Mouse (Mus musculus) embryonic facial prominence, embryonic 13.5 days (tissue): ENCODE results near the gene Sppl3. TPM values are rescaled to one million over a fixed set of nuclear protein-coding genes. Genes with fewer than 3 reads are reported as not detected.

Experiments used
- ATAC-seq: fragments of 200-750 bp; cut with Nextera tagmentation; 2 replicates; pipeline ENCODE4 v1.8.0; 2017; ENCODE audit warnings: low read depth; ENCODE audit not compliant: insufficient number of reproducible peaks, insufficient read depth, low FRiP score, low TSS enrichment
- H3K27ac ChIP-seq: fragments of 300-500 bp; sonication (generic); 2 replicates; pipeline ENCODE4 v1.5.1; 2015; ENCODE audit warnings: moderate library complexity, mild to moderate bottlenecking, inconsistent platforms
- H3K27me3 ChIP-seq: fragments of 300-500 bp; sonication (generic); 2 replicates; pipeline ENCODE4 v1.6.1; 2015; ENCODE audit warnings: mild to moderate bottlenecking, inconsistent platforms
- H3K36me3 ChIP-seq: fragments of 300-500 bp; sonication (generic); 2 replicates; pipeline ENCODE4 v1.6.1; 2015; ENCODE audit warnings: mild to moderate bottlenecking, inconsistent platforms
- H3K4me1 ChIP-seq: fragments of 300-500 bp; sonication (generic); 2 replicates; pipeline ENCODE4 v1.6.1; 2015; ENCODE audit warnings: inconsistent platforms
- H3K4me2 ChIP-seq: fragments of 300-500 bp; sonication (generic); 2 replicates; pipeline ENCODE4 v1.6.1; 2015; ENCODE audit warnings: moderate library complexity, mild to moderate bottlenecking, inconsistent platforms
- H3K4me3 ChIP-seq: fragments of 300-500 bp; sonication (generic); 2 replicates; pipeline ENCODE4 v1.5.1; 2015; ENCODE audit warnings: mild to moderate bottlenecking, inconsistent platforms
- H3K9ac ChIP-seq: fragments of 300-500 bp; sonication (generic); 2 replicates; pipeline ENCODE4 v1.6.1; 2015; ENCODE audit warnings: mild to moderate bottlenecking, inconsistent platforms
- H3K9me3 ChIP-seq: fragments of 300-500 bp; sonication (generic); 2 replicates; pipeline ENCODE4 v1.6.1; 2016; ENCODE audit warnings: inconsistent platforms
- WGBS: fragments of 180-500 bp; shearing (Covaris S2); methylation state at CpG from one replicate; pipeline ENCODE4 v1.1.7; 2015; ENCODE audit warnings: mixed read lengths; 5-methylcytosine and 5-hydroxymethylcytosine counted together
- polyA plus RNA-seq: library from polyadenylated mRNA; unstranded; fragments of >200 nt; fragmentation: Nextera tagmentation; extraction: Ambion mirVana; gene quantifications from 2 replicates; pipeline ENCODE4 v1.2.1, GENCODE M21; 2015

The Sppl3 gene
- polyA plus RNA-seq, 1 experiment from 2014 or later, result 18.2 TPM

DNA sequence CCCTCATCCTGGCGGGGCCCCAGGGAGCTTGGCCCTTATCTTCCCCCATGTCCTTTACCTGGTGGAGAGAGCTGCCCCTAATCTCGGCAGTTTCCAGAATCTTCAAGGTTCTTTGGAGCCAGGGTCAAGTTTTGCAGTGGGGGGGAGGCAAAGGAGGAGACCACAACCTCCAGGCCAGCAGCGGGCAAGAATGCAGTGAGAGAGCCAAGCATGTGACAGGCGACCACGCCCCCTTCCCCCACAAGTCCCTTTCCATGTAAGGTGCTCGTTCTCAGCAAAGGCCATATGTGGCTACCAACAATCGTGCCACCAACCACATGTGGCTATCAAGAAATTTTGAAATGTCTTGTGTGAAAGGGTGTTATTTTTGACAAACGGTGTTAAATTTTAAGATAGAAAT is 37.8 kb upstream of the Sppl3 start:
- H3K9ac ChIP-seq, result no peak overlapping the region
- no peak overlapping the region for H3K4me3 ChIP-seq
- no peaks in the 10 kb centered on the region for H3K36me3 ChIP-seq
- H3K4me1 ChIP-seq, result 0 out of 2 replicates have a peak, but pooled peaks cover 3% of the 10 kb centered on the region
- no peak for ATAC-seq
- H3K27me3 ChIP-seq, result peaks cover 13% of the 10 kb centered on the region
- no peaks in the 10 kb centered on the region for H3K9me3 ChIP-seq
- no peak overlapping the region for H3K4me2 ChIP-seq
- WGBS, result 82% methylated on average over 8 of the region's 8 CpGs
- H3K27ac ChIP-seq, result no peak overlapping the region

GRCm38 (mm10) chr5:114976935-114977334 is 34.0 kb upstream of the Sppl3 start:
- no peaks in the 10 kb centered on the region for H3K9me3 ChIP-seq

GRCm38 (mm10) chr5:114978473-114978872 is 32.5 kb upstream of the Sppl3 start:
- H3K9ac ChIP-seq, result 0 out of 2 replicates have a peak overlapping the region, but pooled peaks have one; percentile 11
- no peak for ATAC-seq

More at GRCm38 (mm10) chr5:114976935-114977334, 34.0 kb upstream of the Sppl3 start:
- no peak for ATAC-seq
- no peak overlapping the region for H3K9ac ChIP-seq
- no peak overlapping the region for H3K4me2 ChIP-seq
- H3K27me3 ChIP-seq, result no peaks in the 10 kb centered on the region
- no peaks in the 10 kb centered on the region for H3K36me3 ChIP-seq
- H3K4me1 ChIP-seq, result peaks cover 17% of the 10 kb centered on the region
- H3K4me3 ChIP-seq, result no peak overlapping the region
- H3K27ac ChIP-seq, result no peak overlapping the region

GRCm38 (mm10) chr5:114978888-114979249 is 32.1 kb upstream of the Sppl3 start:
- WGBS, result 4% methylated on average over 6 of the region's 6 CpGs
- Histone ChIP-seq H3K9ac (peak overlapping the region; percentile 59; the same call in 1 of the 2 replicates), H3K27ac (no peak overlapping the region), H3K4me2 (peak overlapping the region; percentile 86), H3K4me1 (peaks cover 17% of the 10 kb centered on the region), H3K36me3 (no peaks in the 10 kb centered on the region), H3K27me3 (no peaks in the 10 kb centered on the region), H3K9me3 (no peaks in the 10 kb centered on the region), H3K4me3 (peak overlapping the region; percentile 46)
- ATAC-seq, result no peak

More at GRCm38 (mm10) chr5:114978473-114978872, 32.5 kb upstream of the Sppl3 start:
- H3K9me3 ChIP-seq, result no peaks in the 10 kb centered on the region
- peaks cover 17% of the 10 kb centered on the region for H3K4me1 ChIP-seq
- no peaks in the 10 kb centered on the region for H3K27me3 ChIP-seq
- no peak overlapping the region for H3K4me2 ChIP-seq
- no peak overlapping the region for H3K27ac ChIP-seq
- no peaks in the 10 kb centered on the region for H3K36me3 ChIP-seq
- H3K4me3 ChIP-seq, result no peak overlapping the region
- WGBS, result 67% methylated on average over 11 of the region's 11 CpGs

DNA sequence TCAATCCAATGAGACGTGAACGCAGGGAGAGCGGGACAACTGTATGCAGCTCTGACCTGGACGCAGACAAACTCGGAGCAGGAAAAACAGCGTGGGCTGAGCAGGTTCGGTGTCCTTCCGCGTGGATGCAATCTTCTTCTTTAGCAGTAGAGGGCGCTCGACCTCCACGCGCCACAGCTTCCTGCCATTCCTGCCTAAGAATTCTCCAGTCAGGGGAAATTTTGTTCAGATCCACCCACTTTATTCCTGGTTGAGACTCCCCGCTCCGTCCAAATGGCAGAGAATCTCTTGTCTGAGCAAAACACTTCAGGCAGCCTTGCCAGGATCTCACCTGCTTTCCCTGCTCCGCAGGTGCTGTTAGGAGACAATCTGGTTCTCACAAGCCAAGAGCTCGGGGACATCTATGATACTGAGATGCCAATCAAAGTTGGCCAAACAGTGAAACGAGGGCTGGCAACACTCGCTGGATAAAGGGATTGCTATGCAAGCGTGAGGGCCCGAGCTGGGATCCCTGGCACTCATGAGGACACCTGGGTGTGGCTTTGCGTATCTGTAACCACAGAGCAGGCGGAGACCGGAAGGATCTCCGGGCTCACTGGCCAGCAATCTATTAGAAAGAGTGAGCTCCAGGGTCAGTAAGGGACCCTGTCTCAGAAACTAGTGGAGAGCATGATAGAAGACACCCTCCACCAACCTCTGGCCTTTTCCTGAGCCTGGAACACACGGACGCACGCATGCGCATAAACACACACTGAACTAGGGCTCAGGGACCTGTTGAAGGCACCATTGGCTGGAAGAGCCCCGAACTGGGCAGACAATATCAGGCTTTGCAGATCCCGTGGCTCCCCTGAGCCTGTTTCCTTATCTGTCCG is 31.5 kb upstream of the Sppl3 start:
- 0 out of 2 replicates have a peak, but pooled peaks have one; percentile 23 for ATAC-seq
- Histone ChIP-seq H3K27me3 (no peaks in the 10 kb centered on the region), H3K36me3 (no peaks in the 10 kb centered on the region), H3K4me2 (peak overlapping the region; percentile 86), H3K27ac (no peak overlapping the region), H3K4me1 (peaks cover 17% of the 10 kb centered on the region), H3K4me3 (peak overlapping the region; percentile 46), H3K9me3 (no peaks in the 10 kb centered on the region), H3K9ac (peak overlapping the region; percentile 65)
- 3% methylated on average over 32 of the region's 32 CpGs for WGBS

GRCm38 (mm10) chr5:114980122-114980748 is 30.7 kb upstream of the Sppl3 start:
- Histone ChIP-seq H3K4me2 (peak overlapping the region; percentile 86), H3K36me3 (no peaks in the 10 kb centered on the region), H3K27ac (no peak overlapping the region), H3K4me1 (peaks cover 17% of the 10 kb centered on the region), H3K9me3 (no peaks in the 10 kb centered on the region), H3K27me3 (no peaks in the 10 kb centered on the region), H3K9ac (peak overlapping the region; percentile 65), H3K4me3 (peak overlapping the region; percentile 46)
- WGBS, result 17% methylated on average over 16 of the region's 16 CpGs
- ATAC-seq, result no peak

GRCm38 (mm10) chr5:114982001-114982400 is 28.9 kb upstream of the Sppl3 start:
- no peaks in the 10 kb centered on the region for H3K27me3 ChIP-seq
- H3K27ac ChIP-seq, result no peak overlapping the region
- H3K4me2 ChIP-seq, result no peak overlapping the region
- H3K9ac ChIP-seq, result no peak overlapping the region
- no peaks in the 10 kb centered on the region for H3K36me3 ChIP-seq
- no peak overlapping the region for H3K4me3 ChIP-seq
- 54% methylated on average over 15 of the region's 15 CpGs for WGBS
- no peaks in the 10 kb centered on the region for H3K9me3 ChIP-seq
- H3K4me1 ChIP-seq, result peaks cover 17% of the 10 kb centered on the region
- ATAC-seq, result no peak

GRCm38 (mm10) chr5:114985074-114985473 is 25.9 kb upstream of the Sppl3 start:
- no peak for ATAC-seq
- Histone ChIP-seq H3K4me2 (no peak overlapping the region), H3K4me1 (peaks cover 6% of the 10 kb centered on the region)

DNA sequence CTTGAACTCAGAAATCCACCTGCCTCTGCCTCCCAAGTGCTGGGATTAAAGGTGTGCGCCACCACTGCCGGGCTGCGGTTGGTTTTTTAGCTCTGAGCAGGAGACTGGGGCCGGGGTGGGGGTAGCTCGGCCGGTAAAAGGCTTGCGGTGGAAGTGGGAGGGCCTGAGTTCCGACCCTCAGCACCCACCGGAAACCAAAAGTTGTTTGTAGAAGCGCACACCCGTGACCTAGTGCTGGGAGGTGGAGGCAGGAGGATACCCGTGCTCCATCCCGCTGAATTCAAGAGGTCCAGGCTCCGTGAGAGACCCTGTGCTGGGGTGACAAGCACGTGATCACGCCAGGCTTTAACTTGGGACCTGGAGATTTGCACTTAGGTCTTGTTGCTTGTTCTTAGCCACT is 14.5 kb upstream of the Sppl3 start:
- H3K9ac ChIP-seq, result no peak overlapping the region
- H3K27me3 ChIP-seq, result no peaks in the 10 kb centered on the region
- H3K4me2 ChIP-seq, result no peak overlapping the region
- no peak for ATAC-seq
- H3K4me3 ChIP-seq, result no peak overlapping the region
- no peak overlapping the region for H3K27ac ChIP-seq
- no peaks in the 10 kb centered on the region for H3K9me3 ChIP-seq
- H3K4me1 ChIP-seq, result peaks cover 15% of the 10 kb centered on the region
- 80% methylated on average over 16 of the region's 16 CpGs for WGBS
- H3K36me3 ChIP-seq, result no peaks in the 10 kb centered on the region

More at GRCm38 (mm10) chr5:114985074-114985473, 25.9 kb upstream of the Sppl3 start:
- no peaks in the 10 kb centered on the region for H3K27me3 ChIP-seq
- H3K9ac ChIP-seq, result no peak overlapping the region
- no peak overlapping the region for H3K4me3 ChIP-seq
- H3K9me3 ChIP-seq, result 0 out of 2 replicates have a peak, but pooled peaks cover 3% of the 10 kb centered on the region
- no peak overlapping the region for H3K27ac ChIP-seq
- H3K36me3 ChIP-seq, result no peaks in the 10 kb centered on the region

DNA sequence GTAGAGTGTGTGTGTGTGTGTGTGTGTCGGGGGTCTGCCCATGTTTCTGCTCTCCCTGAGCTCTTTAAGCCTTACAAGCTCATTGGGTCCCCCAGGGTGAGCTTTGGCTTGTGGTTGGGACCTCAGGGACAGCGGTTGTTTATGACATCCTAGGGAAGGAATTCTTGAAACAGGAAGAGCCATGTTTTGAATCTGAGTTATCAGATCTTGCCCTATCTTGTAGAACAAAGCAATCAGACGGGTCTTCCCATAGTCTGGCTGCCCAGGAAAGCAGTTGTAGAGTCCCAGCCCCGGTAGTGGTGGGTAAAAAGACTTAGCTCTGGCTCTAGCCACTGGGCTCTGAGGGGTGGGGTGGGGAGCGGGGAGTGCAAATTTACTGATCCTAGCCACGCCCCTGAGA is 13.6 kb upstream of the Sppl3 start:
- Histone ChIP-seq H3K4me2 (no peak overlapping the region), H3K9me3 (no peaks in the 10 kb centered on the region), H3K27ac (no peak overlapping the region), H3K36me3 (no peaks in the 10 kb centered on the region), H3K4me1 (peaks cover 17% of the 10 kb centered on the region), H3K4me3 (no peak overlapping the region), H3K27me3 (no peaks in the 10 kb centered on the region), H3K9ac (no peak overlapping the region)
- 58% methylated on average over 6 of the region's 6 CpGs for WGBS
- no peak for ATAC-seq

GRCm38 (mm10) chr5:115000503-115000902 is 10.4 kb upstream of the Sppl3 start:
- H3K27ac ChIP-seq, result peak overlapping the region; percentile 57; the same call in 1 of the 2 replicates
- no peak overlapping the region for H3K9ac ChIP-seq
- H3K4me2 ChIP-seq, result no peak overlapping the region
- no peaks in the 10 kb centered on the region for H3K9me3 ChIP-seq
- H3K4me3 ChIP-seq, result no peak overlapping the region
- H3K36me3 ChIP-seq, result no peaks in the 10 kb centered on the region
- peaks cover 7% of the 10 kb centered on the region for H3K4me1 ChIP-seq
- ATAC-seq, result no peak
- H3K27me3 ChIP-seq, result no peaks in the 10 kb centered on the region
- 56% methylated on average over 2 of the region's 2 CpGs for WGBS

GRCm38 (mm10) chr5:115001464-115001863 is 9.5 kb upstream of the Sppl3 start:
- H3K9me3 ChIP-seq, result no peaks in the 10 kb centered on the region
- H3K27me3 ChIP-seq, result no peaks in the 10 kb centered on the region
- H3K9ac ChIP-seq, result no peak overlapping the region
- WGBS, result 60% methylated on average over 8 of the region's 8 CpGs
- no peaks in the 10 kb centered on the region for H3K36me3 ChIP-seq
- H3K4me1 ChIP-seq, result peaks cover 7% of the 10 kb centered on the region
- peak overlapping the region; percentile 57; the same call in 1 of the 2 replicates for H3K27ac ChIP-seq
- ATAC-seq, result no peak
- H3K4me2 ChIP-seq, result no peak overlapping the region
- no peak overlapping the region for H3K4me3 ChIP-seq
